Mouse (Mus musculus): ENCODE results near the gene Sytl1. TPM values are rescaled to one million over a fixed set of nuclear protein-coding genes. Genes with fewer than 3 reads are reported as not detected.
A peak's percentile ranks its signal among the peaks of the same experiment; 100 is the strongest.

Sytl1 gene
- polyA plus RNA-seq, 1 experiment from 2014 or later, result 0.16 TPM

DNA sequence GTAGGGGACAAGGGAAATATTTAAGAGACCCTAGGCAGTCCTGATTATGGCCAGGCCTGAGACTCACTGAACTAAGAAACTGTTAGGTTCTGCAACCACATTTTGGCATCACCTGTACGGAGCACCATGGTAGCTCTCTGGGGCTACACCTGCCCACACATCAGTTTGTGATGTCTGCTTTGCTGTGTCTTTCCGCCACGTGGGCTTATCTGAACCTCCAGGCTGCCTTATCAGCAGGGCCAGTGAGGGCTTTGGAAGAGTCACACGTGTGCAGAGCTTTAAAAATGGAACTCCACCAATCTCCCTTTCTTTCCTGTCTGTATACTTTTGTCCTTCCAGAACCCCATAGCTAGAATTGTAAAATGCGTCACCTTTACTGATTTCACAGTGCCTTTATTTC is 23.0 kb upstream of the Sytl1 start:
- WGBS, result 79% methylated on average over 5 of the region's 5 CpGs
- H3K4me1 ChIP-seq (ENCODE audit: control insufficient read depth, insufficient read depth, low read length), result peaks cover 4% of the 10 kb centered on the region; the same call in 1 of the 2 replicates
- H3K9ac ChIP-seq (ENCODE audit: low read depth, low read length), result no peak overlapping the region
- H3K27me3 ChIP-seq (ENCODE audit: control insufficient read depth, insufficient read depth, low read depth, low read length), result no peaks in the 10 kb centered on the region
- no peaks in the 10 kb centered on the region for H3K9me3 ChIP-seq (replicated peaks; ENCODE audit: control insufficient read depth, low read length, poor library complexity, severe bottlenecking)
- no peaks in the 10 kb centered on the region for H3K36me3 ChIP-seq (ENCODE audit: control insufficient read depth, insufficient read depth, low read length)
- no peak for ATAC-seq
- no peak overlapping the region for H3K4me3 ChIP-seq (ENCODE audit: low read depth, low read length)
- H3K27ac ChIP-seq (ENCODE audit: low read length), result no peak overlapping the region
- H3K4me2 ChIP-seq (ENCODE audit: low read length), result no peak overlapping the region

DNA sequence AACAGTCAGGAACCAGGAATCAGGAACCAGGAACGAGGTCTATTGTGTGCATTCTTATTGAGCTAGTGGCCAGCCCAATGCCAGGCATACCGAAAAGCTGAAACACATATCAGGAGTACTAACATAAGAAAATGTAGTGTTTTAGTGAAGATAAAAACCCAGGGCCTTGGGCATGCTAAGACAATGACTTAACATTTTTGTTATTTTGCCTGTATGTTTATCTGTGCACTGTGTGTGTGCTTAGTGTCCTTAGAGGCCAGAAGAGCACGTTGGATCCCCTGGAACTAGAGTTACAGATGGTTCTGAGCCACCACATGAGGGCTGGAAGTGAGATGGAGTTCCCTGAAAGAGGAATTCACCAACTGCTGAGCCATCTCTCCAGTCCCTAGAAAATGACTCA is 22.4 kb upstream of the Sytl1 start:
- H3K9me3 ChIP-seq (replicated peaks; ENCODE audit: control insufficient read depth, low read length, poor library complexity, severe bottlenecking), result no peaks in the 10 kb centered on the region
- H3K4me2 ChIP-seq (ENCODE audit: low read length), result no peak overlapping the region
- 79% methylated on average over 3 of the region's 3 CpGs for WGBS
- no peaks in the 10 kb centered on the region for H3K36me3 ChIP-seq (ENCODE audit: control insufficient read depth, insufficient read depth, low read length)
- peaks cover 4% of the 10 kb centered on the region; the same call in 1 of the 2 replicates for H3K4me1 ChIP-seq (ENCODE audit: control insufficient read depth, insufficient read depth, low read length)
- no peak overlapping the region for H3K27ac ChIP-seq (ENCODE audit: low read length)
- no peak overlapping the region for H3K4me3 ChIP-seq (ENCODE audit: low read depth, low read length)
- H3K27me3 ChIP-seq (ENCODE audit: control insufficient read depth, insufficient read depth, low read depth, low read length), result no peaks in the 10 kb centered on the region
- no peak for ATAC-seq
- H3K9ac ChIP-seq (ENCODE audit: low read depth, low read length), result no peak overlapping the region

DNA sequence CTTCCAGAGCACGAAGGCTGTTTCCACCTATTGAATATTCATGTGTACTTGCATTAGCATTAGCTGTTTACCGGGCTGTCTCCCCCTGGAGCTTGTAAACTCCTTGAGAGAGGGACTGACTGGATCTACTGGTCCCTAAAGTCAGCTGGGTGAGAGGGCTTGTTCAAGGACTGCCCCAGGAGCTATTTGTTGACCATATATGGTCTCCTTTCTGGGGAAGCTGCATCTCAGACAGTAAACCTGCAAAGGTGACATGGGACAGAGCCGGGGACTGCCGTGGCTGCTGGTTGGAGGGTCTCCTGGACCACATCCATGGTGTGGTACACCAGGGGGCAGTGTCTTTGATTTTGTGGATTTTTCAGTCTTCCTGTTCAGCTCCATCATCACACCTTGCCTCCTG is 19.7 kb upstream of the Sytl1 start:
- no peak overlapping the region for H3K4me3 ChIP-seq (ENCODE audit: low read depth, low read length)
- H3K4me1 ChIP-seq (ENCODE audit: control insufficient read depth, insufficient read depth, low read length), result peaks cover 10% of the 10 kb centered on the region
- H3K27ac ChIP-seq (ENCODE audit: low read length), result no peak overlapping the region
- ATAC-seq, result no peak
- H3K36me3 ChIP-seq (ENCODE audit: control insufficient read depth, insufficient read depth, low read length), result no peaks in the 10 kb centered on the region
- no peak overlapping the region for H3K4me2 ChIP-seq (ENCODE audit: low read length)
- no peaks in the 10 kb centered on the region for H3K27me3 ChIP-seq (ENCODE audit: control insufficient read depth, insufficient read depth, low read depth, low read length)
- no peaks in the 10 kb centered on the region for H3K9me3 ChIP-seq (replicated peaks; ENCODE audit: control insufficient read depth, low read length, poor library complexity, severe bottlenecking)
- WGBS, result 26% methylated on average over 4 of the region's 4 CpGs
- no peak overlapping the region for H3K9ac ChIP-seq (ENCODE audit: low read depth, low read length)

DNA sequence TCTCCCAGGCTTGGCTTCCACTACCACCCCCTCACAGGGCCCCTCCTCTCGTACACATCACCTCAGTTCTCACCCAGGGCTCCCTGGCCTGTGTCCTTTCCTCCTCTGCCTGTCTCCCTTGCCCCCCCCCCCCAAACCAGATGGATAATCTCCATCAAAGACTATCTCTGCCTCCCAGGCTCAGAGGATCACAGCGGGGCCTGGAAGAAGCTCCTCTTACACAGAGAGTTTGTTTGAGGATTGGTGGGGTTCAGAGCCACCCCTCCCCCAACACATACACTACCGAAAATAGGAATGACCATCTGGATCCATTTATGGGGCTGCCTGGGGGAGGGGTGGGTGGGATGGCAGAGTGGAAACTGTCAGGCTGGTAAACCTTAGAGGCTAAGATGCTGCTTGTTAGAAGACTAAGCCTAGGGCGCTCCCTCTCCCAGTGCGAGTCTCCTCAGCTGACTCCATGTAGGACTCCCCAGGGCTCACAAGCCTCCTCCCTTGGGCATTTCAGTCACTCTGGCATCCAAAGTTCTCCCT is 19.1 kb upstream of the Sytl1 start:
- no peak overlapping the region for H3K4me2 ChIP-seq (ENCODE audit: low read length)
- no peaks in the 10 kb centered on the region for H3K27me3 ChIP-seq (ENCODE audit: control insufficient read depth, insufficient read depth, low read depth, low read length)
- H3K4me1 ChIP-seq (ENCODE audit: control insufficient read depth, insufficient read depth, low read length), result peaks cover 10% of the 10 kb centered on the region
- WGBS, result 20% methylated on average over 5 of the region's 5 CpGs
- H3K4me3 ChIP-seq (ENCODE audit: low read depth, low read length), result no peak overlapping the region
- no peak for ATAC-seq
- H3K27ac ChIP-seq (ENCODE audit: low read length), result peak overlapping the region; percentile 1; the same call in 1 of the 2 replicates
- H3K9me3 ChIP-seq (replicated peaks; ENCODE audit: control insufficient read depth, low read length, poor library complexity, severe bottlenecking), result no peaks in the 10 kb centered on the region
- no peak overlapping the region for H3K9ac ChIP-seq (ENCODE audit: low read depth, low read length)
- no peaks in the 10 kb centered on the region for H3K36me3 ChIP-seq (ENCODE audit: control insufficient read depth, insufficient read depth, low read length)

DNA sequence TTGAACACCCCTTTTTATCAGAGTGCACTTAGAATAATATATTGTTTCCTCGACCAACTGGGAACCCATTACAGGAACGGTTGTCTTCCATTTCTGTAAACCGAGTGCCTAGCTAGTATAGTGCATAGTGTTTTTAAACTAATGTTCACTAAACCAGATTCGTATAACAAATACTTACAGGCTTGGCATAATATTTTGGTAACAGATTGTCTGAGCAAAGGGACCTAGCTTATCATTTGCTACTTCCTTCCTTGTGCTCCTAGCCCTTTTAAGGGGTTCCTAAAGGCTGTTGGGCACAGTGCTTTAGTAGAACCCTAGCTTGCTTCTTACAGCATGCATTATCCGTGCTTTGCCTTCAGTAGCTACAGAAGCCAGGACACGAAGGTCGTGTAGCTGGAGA is 18.6 kb upstream of the Sytl1 start:
- Histone ChIP-seq H3K9me3 (replicated peaks; ENCODE audit: control insufficient read depth, low read length, poor library complexity, severe bottlenecking) (no peaks in the 10 kb centered on the region), H3K36me3 (ENCODE audit: control insufficient read depth, insufficient read depth, low read length) (no peaks in the 10 kb centered on the region), H3K27me3 (ENCODE audit: control insufficient read depth, insufficient read depth, low read depth, low read length) (no peaks in the 10 kb centered on the region), H3K4me3 (ENCODE audit: low read depth, low read length) (no peak overlapping the region), H3K27ac (ENCODE audit: low read length) (no peak overlapping the region; the same call in 1 of the 2 replicates), H3K9ac (ENCODE audit: low read depth, low read length) (no peak overlapping the region), H3K4me2 (ENCODE audit: low read length) (no peak overlapping the region), H3K4me1 (ENCODE audit: control insufficient read depth, insufficient read depth, low read length) (peaks cover 14% of the 10 kb centered on the region)
- ATAC-seq, result no peak
- WGBS, result 48% methylated on average over 7 of the region's 7 CpGs

DNA sequence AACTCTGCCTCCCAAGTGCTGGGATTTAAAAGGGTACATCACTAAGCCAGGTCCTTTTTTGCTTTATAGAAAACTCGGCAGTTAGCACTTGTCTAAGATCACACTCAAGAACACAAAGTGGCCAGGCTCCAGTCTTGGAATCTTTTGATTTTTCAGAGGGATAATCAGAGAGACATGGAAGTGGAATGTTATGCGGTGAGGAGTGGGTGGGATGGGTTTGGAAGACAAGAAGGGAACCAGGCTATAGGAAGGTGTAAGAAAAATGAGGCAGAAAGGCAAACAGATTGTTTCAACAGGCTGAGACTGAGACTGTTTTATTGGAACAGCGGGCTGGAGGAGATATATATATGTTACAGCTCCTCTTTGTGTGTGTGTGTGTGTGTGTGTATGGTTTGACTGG is 15.6 kb upstream of the Sytl1 start:
- H3K36me3 ChIP-seq (ENCODE audit: control insufficient read depth, insufficient read depth, low read length), result no peaks in the 10 kb centered on the region
- H3K27ac ChIP-seq (ENCODE audit: low read length), result peak overlapping the region; percentile 92
- peaks cover 24% of the 10 kb centered on the region for H3K4me1 ChIP-seq (ENCODE audit: control insufficient read depth, insufficient read depth, low read length)
- H3K4me2 ChIP-seq (ENCODE audit: low read length), result peak overlapping the region; percentile 72
- H3K9me3 ChIP-seq (replicated peaks; ENCODE audit: control insufficient read depth, low read length, poor library complexity, severe bottlenecking), result no peaks in the 10 kb centered on the region
- H3K4me3 ChIP-seq (ENCODE audit: low read depth, low read length), result no peak overlapping the region; the same call in 1 of the 2 replicates
- 84% methylated on average over 3 of the region's 3 CpGs for WGBS
- no peak for ATAC-seq
- no peaks in the 10 kb centered on the region for H3K27me3 ChIP-seq (ENCODE audit: control insufficient read depth, insufficient read depth, low read depth, low read length)
- no peak overlapping the region for H3K9ac ChIP-seq (ENCODE audit: low read depth, low read length)

DNA sequence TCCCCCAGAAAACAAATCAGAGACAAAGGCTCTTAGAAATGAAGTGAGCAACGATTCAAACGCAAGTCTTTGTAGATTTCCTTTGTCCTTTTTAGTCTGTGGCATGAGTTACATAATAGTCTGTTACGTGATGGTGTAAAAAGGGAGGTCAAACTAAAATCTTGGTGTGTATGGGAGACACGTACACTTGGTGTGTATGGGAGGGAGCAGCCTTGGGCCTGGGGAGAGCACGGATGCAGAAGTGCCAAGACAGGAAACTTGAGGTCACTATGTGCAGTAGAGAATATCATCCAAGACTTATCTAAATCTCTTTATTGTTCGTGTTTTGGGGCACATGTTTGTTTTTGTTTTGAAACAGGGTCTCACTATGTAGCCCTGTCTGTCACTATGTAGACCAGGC is 15.2 kb upstream of the Sytl1 start:
- peak overlapping the region; percentile 92 for H3K27ac ChIP-seq (ENCODE audit: low read length)
- H3K9me3 ChIP-seq (replicated peaks; ENCODE audit: control insufficient read depth, low read length, poor library complexity, severe bottlenecking), result no peaks in the 10 kb centered on the region
- H3K36me3 ChIP-seq (ENCODE audit: control insufficient read depth, insufficient read depth, low read length), result no peaks in the 10 kb centered on the region
- no peak for ATAC-seq
- H3K4me3 ChIP-seq (ENCODE audit: low read depth, low read length), result peak overlapping the region; percentile 92
- peak overlapping the region; percentile 72 for H3K4me2 ChIP-seq (ENCODE audit: low read length)
- WGBS, result 30% methylated on average over 6 of the region's 6 CpGs
- no peaks in the 10 kb centered on the region for H3K27me3 ChIP-seq (ENCODE audit: control insufficient read depth, insufficient read depth, low read depth, low read length)
- H3K9ac ChIP-seq (ENCODE audit: low read depth, low read length), result peak overlapping the region; percentile 92; the same call in 1 of the 2 replicates
- peaks cover 24% of the 10 kb centered on the region for H3K4me1 ChIP-seq (ENCODE audit: control insufficient read depth, insufficient read depth, low read length)

DNA sequence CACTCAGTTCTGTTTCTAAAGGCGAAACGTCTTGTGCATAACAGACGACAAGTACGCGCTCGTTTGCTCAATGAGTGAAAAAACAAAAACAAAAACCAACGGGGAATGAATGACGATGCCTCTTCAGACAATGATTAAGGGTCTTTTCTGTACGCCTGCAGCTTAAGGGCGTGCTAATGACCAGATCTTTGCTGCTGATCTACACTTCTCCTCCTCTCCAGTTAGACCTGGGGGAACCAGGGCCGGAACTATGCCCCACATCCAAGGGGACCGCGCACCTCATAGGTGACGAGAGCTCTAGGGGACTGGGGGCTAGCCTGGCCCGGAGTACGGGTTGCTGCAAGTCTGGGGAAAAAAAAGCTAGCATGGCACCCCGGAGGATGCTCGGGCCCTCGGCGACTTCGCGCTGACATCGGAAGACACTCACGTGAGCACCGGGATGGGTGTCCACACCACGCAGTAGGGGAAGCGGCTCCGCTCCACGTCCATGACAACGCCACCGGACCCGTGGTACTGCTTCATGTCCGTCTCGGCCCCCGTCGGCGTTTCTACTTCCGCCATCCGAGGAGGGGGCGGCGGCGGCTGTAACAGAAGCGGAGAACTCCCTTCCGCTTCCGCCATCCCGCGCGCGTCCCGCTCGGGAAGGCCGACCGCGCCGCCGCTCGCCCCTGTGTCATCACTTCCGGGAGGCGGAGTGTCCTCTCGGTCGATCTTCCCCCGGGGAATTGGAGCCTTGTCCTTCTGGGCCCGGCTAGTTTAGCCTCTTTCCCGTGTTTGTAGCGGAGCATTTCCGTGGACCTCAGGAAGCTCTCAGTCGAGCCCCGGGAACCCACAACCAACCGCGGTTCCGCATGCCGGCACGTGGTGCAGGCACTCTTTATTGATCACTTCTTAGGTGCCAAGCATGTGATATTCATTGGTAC is 14.5 kb upstream of the Sytl1 start, which contains the start of gene Tmem222:
Tmem222 (minus strand) TSS at position 689 of the 923 bp plus-strand sequence.
- ATAC-seq, result peak; percentile 92
- peak within 1 kb of the TSS; percentile 92 for H3K9ac ChIP-seq (ENCODE audit: low read depth, low read length)
- WGBS, result under 1% methylated on average over 73 of the region's 73 CpGs

DNA sequence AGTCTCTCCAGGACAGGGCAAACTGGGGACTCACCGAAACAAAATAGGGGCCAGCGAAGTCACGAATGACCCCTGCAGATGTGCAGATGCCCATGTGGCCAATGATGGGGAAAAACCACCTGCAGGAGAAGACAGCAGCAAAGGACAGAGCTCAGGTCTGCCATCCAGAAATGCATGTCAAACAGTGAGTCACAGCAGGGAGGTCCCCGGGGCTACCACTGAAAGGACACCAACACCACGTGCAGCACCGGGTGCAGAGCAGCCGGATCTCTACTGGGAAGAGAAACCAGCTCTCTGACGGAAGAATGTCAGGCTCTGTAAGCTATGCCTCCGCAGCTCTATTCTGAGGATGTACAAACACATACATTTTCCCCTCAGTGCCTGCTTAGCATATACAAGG is 8.0 kb upstream of the Sytl1 start:
- H3K27ac ChIP-seq (ENCODE audit: low read length), result no peak overlapping the region
- H3K4me1 ChIP-seq (ENCODE audit: control insufficient read depth, insufficient read depth, low read length), result peaks cover 4% of the 10 kb centered on the region
- no peak for ATAC-seq
- H3K4me2 ChIP-seq (ENCODE audit: low read length), result no peak overlapping the region
- no peak overlapping the region for H3K9ac ChIP-seq (ENCODE audit: low read depth, low read length)
- H3K27me3 ChIP-seq (ENCODE audit: control insufficient read depth, insufficient read depth, low read depth, low read length), result no peaks in the 10 kb centered on the region
- H3K9me3 ChIP-seq (replicated peaks; ENCODE audit: control insufficient read depth, low read length, poor library complexity, severe bottlenecking), result no peaks in the 10 kb centered on the region
- peaks cover 23% of the 10 kb centered on the region for H3K36me3 ChIP-seq (ENCODE audit: control insufficient read depth, insufficient read depth, low read length)
- 94% methylated on average over 9 of the region's 9 CpGs for WGBS
- no peak overlapping the region for H3K4me3 ChIP-seq (ENCODE audit: low read depth, low read length)

More for the DNA sequence above, 14.5 kb upstream of the Sytl1 start, which contains the start of gene Tmem222:
- peak within 1 kb of the TSS; percentile 92 for H3K27ac ChIP-seq (ENCODE audit: low read length)
- H3K4me2 ChIP-seq (ENCODE audit: low read length), result peak within 1 kb of the TSS; percentile 72
- peak within 1 kb of the TSS; percentile 92 for H3K4me3 ChIP-seq (ENCODE audit: low read depth, low read length)
- no peaks in the 10 kb centered on the region for H3K9me3 ChIP-seq (replicated peaks; ENCODE audit: control insufficient read depth, low read length, poor library complexity, severe bottlenecking)
- H3K4me1 ChIP-seq (ENCODE audit: control insufficient read depth, insufficient read depth, low read length), result peaks cover 20% of the 10 kb centered on the region
- no peaks in the 10 kb centered on the region for H3K36me3 ChIP-seq (ENCODE audit: control insufficient read depth, insufficient read depth, low read length)
- no peaks in the 10 kb centered on the region for H3K27me3 ChIP-seq (ENCODE audit: control insufficient read depth, insufficient read depth, low read depth, low read length)

Data from midbrain, embryonic 16.5 days (tissue).